Mouse (Mus musculus): ENCODE measurements at regions not wholly inside any gene's neighbourhood (a gene's known extent, or its start where the extent isn't known, plus 50 kb on each side); places are given as distances from the start of the nearest gene placed in this dataset.

DNA sequence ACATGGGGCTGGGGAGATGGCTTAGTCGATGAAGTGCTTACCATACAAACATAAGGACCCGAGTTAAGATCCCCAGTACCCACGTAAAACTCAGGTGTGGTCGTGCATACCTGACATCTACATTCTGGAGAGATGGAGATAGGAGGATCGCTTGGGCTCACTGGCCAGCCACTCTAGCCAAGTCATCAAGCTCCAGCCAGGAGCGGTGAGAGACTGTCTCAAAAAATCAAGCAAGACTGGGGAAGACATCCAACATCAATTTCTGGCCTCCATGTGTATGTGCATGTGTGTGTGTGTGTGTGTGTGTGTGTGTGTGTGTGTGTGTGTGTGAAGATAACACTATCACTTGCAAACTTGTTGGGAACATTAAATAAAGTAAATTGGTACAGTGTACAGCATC lies 104.6 kb upstream of the Ypel5 start:
- ATAC-seq (ENCODE audit: low FRiP score, low TSS enrichment), result no peak
- H3K9me3 ChIP-seq (ENCODE audit: control insufficient read depth, low read length), result no peaks in the 10 kb centered on the region
- no peak overlapping the region for H3K4me2 ChIP-seq (replicated peaks; ENCODE audit: low read depth)
- no peak overlapping the region for H3K4me3 ChIP-seq (ENCODE audit: low read depth, low read length)
- H3K27me3 ChIP-seq (ENCODE audit: control insufficient read depth, insufficient read depth, low read length), result no peaks in the 10 kb centered on the region
- H3K27ac ChIP-seq (replicated peaks), result no peak overlapping the region
- H3K4me1 ChIP-seq (replicated peaks; ENCODE audit: control insufficient read depth, insufficient read depth), result no peaks in the 10 kb centered on the region
- no peak for DNase-seq (ENCODE audit: low spot score)
- no peak overlapping the region for H3K9ac ChIP-seq (ENCODE audit: low read length)
- 81% methylated on average over 6 of the region's 6 CpGs for WGBS
- TF ChIP-seq EP300 (optimal IDR thresholded peaks at IDR 0.05), result no peak
- TF ChIP-seq CTCF (IDR thresholded peaks at IDR 0.05; ENCODE audit: low read depth), result no peak
- no peaks in the 10 kb centered on the region for H3K36me3 ChIP-seq (ENCODE audit: control insufficient read depth, insufficient read depth, low read length)

DNA sequence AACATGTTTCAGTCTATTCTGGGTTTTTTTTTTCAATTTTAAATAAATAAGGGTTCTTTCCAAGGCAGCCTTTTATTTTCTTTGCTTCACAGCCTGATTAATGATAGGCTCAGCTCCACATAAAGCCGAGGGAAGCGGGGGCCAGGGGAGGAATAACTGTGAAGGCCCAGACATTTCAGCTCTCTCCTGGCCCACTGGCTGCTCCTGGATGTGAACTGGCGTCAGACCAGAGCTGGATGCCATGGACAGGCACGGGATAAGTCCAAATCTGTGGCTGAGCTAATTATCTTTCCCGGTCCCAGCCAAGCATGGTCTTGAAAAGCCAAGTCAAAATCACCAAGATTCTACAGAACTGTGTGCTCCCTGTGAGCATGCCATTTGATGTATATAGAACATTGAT lies 105.1 kb upstream of the Ypel5 start:
- DNase-seq (ENCODE audit: low spot score) (no peak), ATAC-seq (ENCODE audit: low FRiP score, low TSS enrichment) (no peak)
- H3K4me2 ChIP-seq (replicated peaks; ENCODE audit: low read depth), result no peak overlapping the region
- no peaks in the 10 kb centered on the region for H3K27me3 ChIP-seq (ENCODE audit: control insufficient read depth, insufficient read depth, low read length)
- H3K4me1 ChIP-seq (replicated peaks; ENCODE audit: control insufficient read depth, insufficient read depth), result no peaks in the 10 kb centered on the region
- WGBS, result 59% methylated on average over 5 of the region's 5 CpGs
- TF ChIP-seq EP300 (optimal IDR thresholded peaks at IDR 0.05), result no peak
- TF ChIP-seq CTCF (IDR thresholded peaks at IDR 0.05; ENCODE audit: low read depth), result no peak
- H3K9me3 ChIP-seq (ENCODE audit: control insufficient read depth, low read length), result no peaks in the 10 kb centered on the region
- H3K27ac ChIP-seq (replicated peaks), result no peak overlapping the region
- no peaks in the 10 kb centered on the region for H3K36me3 ChIP-seq (ENCODE audit: control insufficient read depth, insufficient read depth, low read length)
- no peak overlapping the region for H3K9ac ChIP-seq (ENCODE audit: low read length)
- no peak overlapping the region for H3K4me3 ChIP-seq (ENCODE audit: low read depth, low read length)

DNA sequence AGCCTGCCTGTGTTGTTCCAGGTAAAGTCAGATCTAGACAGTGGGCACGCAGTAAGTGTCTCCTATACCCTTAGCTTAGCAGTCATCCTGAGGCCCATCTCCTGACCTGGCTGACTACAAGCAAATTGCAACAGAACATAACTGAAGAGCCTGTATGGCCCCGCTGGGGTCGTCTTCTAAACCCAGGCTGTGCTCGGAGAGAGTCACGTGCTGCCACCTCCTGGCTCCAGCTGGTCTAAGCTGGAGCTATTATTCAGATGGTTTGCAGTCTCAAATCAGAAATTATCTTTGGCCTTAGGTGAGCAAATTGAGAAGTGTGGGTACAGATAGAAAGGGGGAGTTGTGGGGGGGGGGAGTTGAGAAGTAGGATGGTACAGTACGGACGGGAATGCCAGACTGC lies 115.5 kb upstream of the Ypel5 start:
- Histone ChIP-seq H3K27me3 (ENCODE audit: control insufficient read depth, insufficient read depth, low read length) (no peaks in the 10 kb centered on the region), H3K4me1 (replicated peaks; ENCODE audit: control insufficient read depth, insufficient read depth) (no peaks in the 10 kb centered on the region), H3K9ac (ENCODE audit: low read length) (no peak overlapping the region), H3K36me3 (ENCODE audit: control insufficient read depth, insufficient read depth, low read length) (no peaks in the 10 kb centered on the region), H3K4me3 (ENCODE audit: low read depth, low read length) (no peak overlapping the region), H3K9me3 (ENCODE audit: control insufficient read depth, low read length) (no peaks in the 10 kb centered on the region), H3K4me2 (replicated peaks; ENCODE audit: low read depth) (no peak overlapping the region), H3K27ac (replicated peaks) (no peak overlapping the region)
- no peak for ATAC-seq (ENCODE audit: low FRiP score, low TSS enrichment)
- 49% methylated on average over 7 of the region's 7 CpGs for WGBS
- peak; percentile 37 for DNase-seq (ENCODE audit: low spot score)
- no peak for TF ChIP-seq EP300 (optimal IDR thresholded peaks at IDR 0.05)
- peak; percentile 64 for TF ChIP-seq CTCF (IDR thresholded peaks at IDR 0.05; ENCODE audit: low read depth)

DNA sequence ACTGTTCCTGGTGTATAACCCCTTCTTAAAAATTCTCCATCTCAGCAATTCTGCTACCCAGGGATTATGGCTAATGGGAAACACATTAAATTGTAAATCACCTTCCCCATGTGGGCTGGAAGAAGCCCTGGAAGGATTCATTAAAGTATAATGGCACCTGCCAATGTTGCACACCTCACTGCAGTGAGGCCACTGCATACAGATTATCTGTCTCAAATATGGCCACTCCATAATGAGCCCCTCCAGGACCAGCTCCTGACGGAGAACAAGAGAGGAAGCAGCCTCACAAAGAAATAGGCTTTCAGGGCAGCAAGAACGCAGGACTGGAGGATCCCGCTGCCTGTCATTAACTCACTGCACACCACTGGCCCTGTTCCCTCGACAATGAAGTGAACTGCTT lies 115.2 kb upstream of the Alk start:
- ATAC-seq (ENCODE audit: low FRiP score, low TSS enrichment), result no peak
- 76% methylated on average over 4 of the region's 4 CpGs for WGBS
- TF ChIP-seq EP300 (optimal IDR thresholded peaks at IDR 0.05) (no peak), CTCF (IDR thresholded peaks at IDR 0.05; ENCODE audit: low read depth) (no peak)

DNA sequence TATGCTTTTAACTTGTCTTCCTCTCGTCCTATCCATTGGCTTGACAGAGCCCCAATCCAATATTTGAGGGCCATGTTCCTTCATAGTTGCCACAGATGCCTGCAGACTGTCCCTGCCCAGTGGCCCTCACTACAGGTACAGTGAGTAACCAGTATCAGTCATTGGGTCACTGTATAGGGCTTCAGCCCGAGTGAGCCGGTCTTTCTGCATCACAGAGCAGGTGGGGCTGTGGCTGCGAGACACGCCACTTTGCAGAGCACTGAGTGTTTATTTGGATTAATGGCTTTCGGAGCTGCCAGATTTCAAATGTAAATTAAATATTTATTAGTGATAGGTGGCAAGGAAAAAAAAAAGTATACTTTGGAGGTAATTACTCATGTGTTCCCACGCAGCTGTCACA lies 87.2 kb upstream of the Alk start:
- Histone ChIP-seq H3K4me3 (ENCODE audit: low read depth, low read length) (no peak overlapping the region), H3K4me1 (replicated peaks; ENCODE audit: control insufficient read depth, insufficient read depth) (no peaks in the 10 kb centered on the region; the same call in 1 of the 2 replicates), H3K27ac (replicated peaks) (no peak overlapping the region), H3K27me3 (ENCODE audit: control insufficient read depth, insufficient read depth, low read length) (no peaks in the 10 kb centered on the region; the same call in 1 of the 2 replicates), H3K4me2 (replicated peaks; ENCODE audit: low read depth) (no peak overlapping the region), H3K36me3 (ENCODE audit: control insufficient read depth, insufficient read depth, low read length) (no peaks in the 10 kb centered on the region), H3K9me3 (ENCODE audit: control insufficient read depth, low read length) (no peaks in the 10 kb centered on the region), H3K9ac (ENCODE audit: low read length) (no peak overlapping the region)
- WGBS, result 22% methylated on average over 7 of the region's 7 CpGs
- ATAC-seq (ENCODE audit: low FRiP score, low TSS enrichment) (peak; percentile 86), DNase-seq (ENCODE audit: low spot score) (peak; percentile 60)
- TF ChIP-seq CTCF (IDR thresholded peaks at IDR 0.05; ENCODE audit: low read depth) (no peak), EP300 (optimal IDR thresholded peaks at IDR 0.05) (no peak)

More for the DNA sequence above, 115.2 kb upstream of the Alk start:
- Histone ChIP-seq H3K9me3 (ENCODE audit: control insufficient read depth, low read length) (no peaks in the 10 kb centered on the region), H3K27me3 (ENCODE audit: control insufficient read depth, insufficient read depth, low read length) (no peaks in the 10 kb centered on the region), H3K36me3 (ENCODE audit: control insufficient read depth, insufficient read depth, low read length) (no peaks in the 10 kb centered on the region), H3K27ac (replicated peaks) (no peak overlapping the region), H3K9ac (ENCODE audit: low read length) (no peak overlapping the region), H3K4me2 (replicated peaks; ENCODE audit: low read depth) (no peak overlapping the region), H3K4me3 (ENCODE audit: low read depth, low read length) (no peak overlapping the region), H3K4me1 (replicated peaks; ENCODE audit: control insufficient read depth, insufficient read depth) (no peaks in the 10 kb centered on the region)
- no peak for DNase-seq (ENCODE audit: low spot score)

DNA sequence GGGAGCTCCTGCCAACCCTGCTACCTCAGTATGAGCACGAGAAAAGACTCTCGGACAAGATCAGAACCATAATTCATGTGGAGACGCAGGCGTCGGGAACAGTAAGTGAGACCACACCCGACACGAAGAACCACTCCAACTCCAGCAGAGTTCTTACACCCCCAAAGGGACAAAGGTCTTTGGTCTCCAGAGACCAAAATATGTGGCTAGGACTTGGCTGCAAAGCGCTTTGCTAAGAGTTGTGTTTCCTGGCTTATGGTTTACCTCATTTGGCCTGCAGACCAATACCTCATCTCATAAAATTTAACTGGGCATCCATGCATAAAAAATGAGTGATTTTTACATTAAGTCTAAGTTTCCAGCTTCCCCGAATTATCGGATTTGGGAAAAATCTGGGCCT lies 85.2 kb upstream of the Alk start:
- Histone ChIP-seq H3K4me3 (ENCODE audit: low read depth, low read length) (no peak overlapping the region), H3K9ac (ENCODE audit: low read length) (no peak overlapping the region), H3K4me2 (replicated peaks; ENCODE audit: low read depth) (no peak overlapping the region), H3K36me3 (ENCODE audit: control insufficient read depth, insufficient read depth, low read length) (no peaks in the 10 kb centered on the region), H3K27me3 (ENCODE audit: control insufficient read depth, insufficient read depth, low read length) (no peaks in the 10 kb centered on the region), H3K27ac (replicated peaks) (no peak overlapping the region), H3K9me3 (ENCODE audit: control insufficient read depth, low read length) (no peaks in the 10 kb centered on the region), H3K4me1 (replicated peaks; ENCODE audit: control insufficient read depth, insufficient read depth) (no peaks in the 10 kb centered on the region; the same call in 1 of the 2 replicates)
- ATAC-seq (ENCODE audit: low FRiP score, low TSS enrichment), result no peak
- 79% methylated on average over 10 of the region's 10 CpGs for WGBS
- TF ChIP-seq CTCF (IDR thresholded peaks at IDR 0.05; ENCODE audit: low read depth) (no peak), EP300 (optimal IDR thresholded peaks at IDR 0.05) (no peak)
- no peak for DNase-seq (ENCODE audit: low spot score)
